ENCODE assay signal across 10 mouse cellular contexts in the genomic region with DNA sequence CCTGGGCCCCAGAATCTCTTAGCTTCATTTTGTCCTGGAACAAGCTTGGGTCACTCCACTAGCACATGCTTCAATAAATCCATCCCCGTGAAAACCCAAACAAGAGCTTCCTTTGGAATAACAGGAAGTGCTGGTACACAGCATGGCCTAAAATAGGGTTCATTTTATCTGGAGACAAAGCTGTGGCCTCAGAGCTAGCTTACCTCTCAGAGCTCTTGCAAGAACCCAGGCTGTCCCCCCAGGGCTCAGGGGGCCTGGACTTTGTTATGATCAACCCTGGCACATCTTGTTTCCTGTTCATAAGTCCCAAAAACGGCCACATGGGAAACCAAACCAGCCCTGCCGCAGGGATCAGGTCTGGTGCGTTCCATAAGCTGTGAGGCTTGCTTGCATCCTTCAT.
DNase-seq lines count a peak whose midpoint lies in the region; ATAC-seq lines count a peak whose summit lies in the region.
"Had no signal": no experiment of that assay in that cellular context is flagged by ENCODE, and none has a peak within 500 bp of the region (broad histone marks: within the 10 kb centered on the region; RNA-seq: fewer than 3 reads in every experiment).

No protein-coding gene starts in this region.

- H3K27me3 ChIP-seq in kidney, embryonic 16.5 days (ENCODE audit: insufficient read depth, low read length), result no peaks in the 10 kb centered on the region
- no peaks in the 10 kb centered on the region for H3K27me3 ChIP-seq in intestine, embryonic 14.5 days (replicated peaks; ENCODE audit: control insufficient read depth, insufficient read depth, low read length)
- H3K27me3 ChIP-seq: midbrain, embryonic 12.5 days; Patski had no signal

- DNase-seq in embryo, embryonic 11 days, result peak; percentile 54
- no peak for DNase-seq in embryo, embryonic 9.5 days (ENCODE audit: extremely low spot score)
- no peak for DNase-seq in kidney, adult 18-20 months
- DNase-seq in intestine, embryonic 14.5 days (ENCODE audit: low spot score), result no peak
- peak; percentile 29 to 33 for DNase-seq in lung, postnatal 4 days
- no peak for DNase-seq in Muller cell, postnatal 12 days (ENCODE audit: inconsistent ontology term)
- no peak for DNase-seq in cerebellum, adult 18-20 months

- H3K9me3 ChIP-seq in kidney, embryonic 16.5 days (ENCODE audit: low read length), result no peaks in the 10 kb centered on the region
- no peaks in the 10 kb centered on the region for H3K9me3 ChIP-seq in intestine, embryonic 14.5 days (ENCODE audit: control insufficient read depth, low read length)
- H3K9me3 ChIP-seq: midbrain, embryonic 12.5 days had no signal

- H3K9ac ChIP-seq in kidney, embryonic 16.5 days (replicated peaks; ENCODE audit: low read length), result no peak overlapping the region
- H3K9ac ChIP-seq in intestine, embryonic 14.5 days (ENCODE audit: low read length), result no peak overlapping the region
- H3K9ac ChIP-seq: midbrain, embryonic 12.5 days had no signal

- ATAC-seq in kidney, embryonic 16.5 days (ENCODE audit: low FRiP score, low TSS enrichment), result peak; percentile 10; the same call in 1 of the 2 replicates
- no peak for ATAC-seq in intestine, embryonic 14.5 days (replicated peaks; ENCODE audit: low FRiP score, low TSS enrichment, low read depth)
- ATAC-seq: Patski had no signal

- peaks cover 65% of the 10 kb centered on the region for H3K4me1 ChIP-seq in kidney, embryonic 16.5 days (ENCODE audit: insufficient read depth, low read length)
- peaks cover 83% of the 10 kb centered on the region for H3K4me1 ChIP-seq in intestine, embryonic 14.5 days (replicated peaks; ENCODE audit: control insufficient read depth, insufficient read depth, low read length)

- H3K4me2 ChIP-seq in kidney, embryonic 16.5 days (replicated peaks; ENCODE audit: low read depth, low read length), result no peak overlapping the region; the same call in 1 of the 2 replicates
- peak overlapping the region; percentile 12; the same call in 1 of the 2 replicates for H3K4me2 ChIP-seq in intestine, embryonic 14.5 days (ENCODE audit: low read length)
- H3K4me2 ChIP-seq: midbrain, embryonic 12.5 days had no signal

- no peaks in the 10 kb centered on the region for H3K36me3 ChIP-seq in kidney, embryonic 16.5 days (ENCODE audit: insufficient read depth, low read length)
- H3K36me3 ChIP-seq in intestine, embryonic 14.5 days (ENCODE audit: control insufficient read depth, insufficient read depth, low read length), result no peaks in the 10 kb centered on the region
- H3K36me3 ChIP-seq: midbrain, embryonic 12.5 days had no signal

- 40% methylated on average over 4 of the region's 4 CpGs for WGBS in kidney, embryonic 16.5 days
- WGBS in intestine, embryonic 14.5 days, result 18% methylated on average over 4 of the region's 4 CpGs

- H3K4me3 ChIP-seq in kidney, embryonic 16.5 days (ENCODE audit: low read length), result no peak overlapping the region
- H3K4me3 ChIP-seq in intestine, embryonic 14.5 days (ENCODE audit: low read depth, low read length), result no peak overlapping the region
- H3K4me3 ChIP-seq: midbrain, embryonic 12.5 days had no signal

- peak overlapping the region; percentile 64 for H3K27ac ChIP-seq in kidney, embryonic 16.5 days (ENCODE audit: low read length)
- peak overlapping the region; percentile 54 for H3K27ac ChIP-seq in intestine, embryonic 14.5 days (ENCODE audit: low read depth)
- H3K27ac ChIP-seq: midbrain, embryonic 12.5 days had no signal

Comparison
In these comparisons a context has a peak if more than half of its experiments do, and no peak if none do; other contexts are left out.
1. DNase-seq: peak in embryo, embryonic 11 days (single experiment) and lung, postnatal 4 days (2 of 2); none in embryo, embryonic 9.5 days (single experiment), kidney, adult 18-20 months (single experiment), intestine, embryonic 14.5 days (single experiment), Muller cell, postnatal 12 days (single experiment) and cerebellum, adult 18-20 months (0 of 2).